Mouse (Mus musculus) cerebellum, postnatal 25 days (tissue): ENCODE data around the gene Gskip.

ENCODE experiments used
- DNase-seq, 2 experiments: peaks; one replicate each; pipeline ENCODE4 v3.0.0; 2021; ENCODE audit warnings: mixed read lengths in 2 of 2

The Gskip gene

GRCm38 (mm10) chr12:105683933-105684901, at the start of gene Gskip:
TSS of gene Gskip (plus strand) at chr12:105684829.
- DNase-seq = peak; percentile 23 to 56

GRCm38 (mm10) chr12:105636551-105636950, 48.1 kb upstream of the Gskip start:
- DNase-seq = no peak

GRCm38 (mm10) chr12:105637554-105637953, 47.1 kb upstream of the Gskip start:
- DNase-seq = peak in 1 of 2 experiments; percentile 26

- no peak for DNase-seq
These were observed 41.8 kb upstream of the Gskip start for GRCm38 (mm10) chr12:105642770-105643321.

- no peak for DNase-seq
These were observed 28.8 kb upstream of the Gskip start for GRCm38 (mm10) chr12:105655850-105656249.

GRCm38 (mm10) chr12:105676274-105676673, 8.4 kb upstream of the Gskip start:
- DNase-seq = no peak

GRCm38 (mm10) chr12:105678211-105678610, 6.4 kb upstream of the Gskip start:
- no peak for DNase-seq

GRCm38 (mm10) chr12:105678762-105679161, 5.9 kb upstream of the Gskip start:
- no peak for DNase-seq

- peak; percentile 96 to 98 for DNase-seq
These were observed 517 bp downstream of the Gskip start, which contains the start of gene Atg2b for GRCm38 (mm10) chr12:105685001-105685691. TSS of gene Atg2b (minus strand) at chr12:105685211.

- no peak for DNase-seq
These were observed 2.2 kb downstream of the Gskip start for GRCm38 (mm10) chr12:105686791-105687190.

- no peak for DNase-seq
These were observed 2.8 kb downstream of the Gskip start for GRCm38 (mm10) chr12:105687416-105687815.

GRCm38 (mm10) chr12:105688546-105688945, 3.9 kb downstream of the Gskip start:
- no peak for DNase-seq

- no peak for DNase-seq
These were observed 4.8 kb downstream of the Gskip start for GRCm38 (mm10) chr12:105689435-105689834.

- peak; percentile 29 to 47 for DNase-seq
These were observed 9.4 kb downstream of the Gskip start for GRCm38 (mm10) chr12:105694021-105694420.

- no peak for DNase-seq
These were observed 11.2 kb downstream of the Gskip start for GRCm38 (mm10) chr12:105695848-105696247.

GRCm38 (mm10) chr12:105697104-105697780, 12.6 kb downstream of the Gskip start:
- peak; percentile 56 to 69 for DNase-seq

GRCm38 (mm10) chr12:105700433-105700832, 15.8 kb downstream of the Gskip start:
- no peak for DNase-seq

GRCm38 (mm10) chr12:105705799-105706487, 21.3 kb downstream of the Gskip start, which contains the start of gene Ak7:
TSS of gene Ak7 (plus strand) at chr12:105705976.
- DNase-seq = peak in 1 of 2 experiments; percentile 30

- DNase-seq = peak; percentile 61 to 69
These were observed 34.0 kb downstream of the Gskip start for GRCm38 (mm10) chr12:105718616-105719015.

GRCm38 (mm10) chr12:105720196-105720595, 35.6 kb downstream of the Gskip start:
- no peak for DNase-seq

- no peak for DNase-seq
These were observed 37.0 kb downstream of the Gskip start for GRCm38 (mm10) chr12:105721452-105722132.
